10 mouse cellular contexts compared by ENCODE assay signal in genomic region chr6:54718779-54719685, GRCm38 (mm10). TPM values are rescaled to one million over a fixed set of nuclear protein-coding genes. Genes with fewer than 3 reads are reported as not detected.
DNase-seq lines count a peak whose midpoint lies in the region; ATAC-seq and TF ChIP-seq lines count a peak whose summit lies in the region.
"Had no signal": no experiment of that assay in that cellular context is flagged by ENCODE, and none has a peak within 500 bp of the region (broad histone marks: within the 10 kb centered on the region; RNA-seq: fewer than 3 reads in every experiment).

No protein-coding gene starts in this region.

- peaks cover 7% of the 10 kb centered on the region; the same call in 1 of the 2 replicates for H3K4me1 ChIP-seq in stomach, embryonic 16.5 days (ENCODE audit: control insufficient read depth, insufficient read depth, low read length)
- H3K4me1 ChIP-seq in stomach, postnatal 0 days (replicated peaks; ENCODE audit: control insufficient read depth, insufficient read depth) = no peaks in the 10 kb centered on the region
- peaks cover 9% of the 10 kb centered on the region for H3K4me1 ChIP-seq in liver, embryonic 11.5 days (replicated peaks; ENCODE audit: control insufficient read depth, insufficient read depth, low read length)

- no peak for ATAC-seq in stomach, embryonic 16.5 days (ENCODE audit: insufficient read depth, low FRiP score)
- ATAC-seq in stomach, postnatal 0 days (ENCODE audit: low FRiP score, low TSS enrichment) = no peak
- ATAC-seq in liver, embryonic 11.5 days (replicated peaks; ENCODE audit: low FRiP score) = peak; percentile 75

- 73% methylated on average over 15 of the region's 15 CpGs for WGBS in stomach, embryonic 16.5 days
- 73% methylated on average over 15 of the region's 15 CpGs for WGBS in stomach, postnatal 0 days
- WGBS in liver, embryonic 11.5 days = 28% methylated on average over 15 of the region's 15 CpGs

- intact Hi-C loops in heart, postnatal 14 days (cut with DNase I) = no loop called here

- H3K36me3 ChIP-seq in stomach, embryonic 16.5 days (ENCODE audit: control insufficient read depth, insufficient read depth, low read length) = no peaks in the 10 kb centered on the region
- no peaks in the 10 kb centered on the region for H3K36me3 ChIP-seq in stomach, postnatal 0 days (ENCODE audit: control insufficient read depth, insufficient read depth, low read length)
- no peaks in the 10 kb centered on the region for H3K36me3 ChIP-seq in liver, embryonic 11.5 days (ENCODE audit: control insufficient read depth, insufficient read depth, low read length)
- H3K36me3 ChIP-seq: heart, embryonic 15.5 days; midbrain, embryonic 12.5 days had no signal

- H3K27me3 ChIP-seq in stomach, embryonic 16.5 days (ENCODE audit: control insufficient read depth, insufficient read depth, low read length) = no peaks in the 10 kb centered on the region
- H3K27me3 ChIP-seq in stomach, postnatal 0 days (ENCODE audit: control insufficient read depth, insufficient read depth, low read length) = no peaks in the 10 kb centered on the region
- no peaks in the 10 kb centered on the region for H3K27me3 ChIP-seq in liver, embryonic 11.5 days (replicated peaks; ENCODE audit: control insufficient read depth, insufficient read depth, low read length)
- H3K27me3 ChIP-seq: midbrain, embryonic 12.5 days had no signal

- no peak overlapping the region for H3K4me3 ChIP-seq in stomach, embryonic 16.5 days (replicated peaks; ENCODE audit: low read length)
- H3K4me3 ChIP-seq in stomach, postnatal 0 days (ENCODE audit: low read depth, low read length) = no peak overlapping the region
- H3K4me3 ChIP-seq in liver, embryonic 11.5 days (ENCODE audit: low read depth, low read length) = no peak overlapping the region
- H3K4me3 ChIP-seq: heart, embryonic 15.5 days; midbrain, embryonic 12.5 days had no signal

- no peak overlapping the region for H3K27ac ChIP-seq in stomach, embryonic 16.5 days (ENCODE audit: low read length)
- H3K27ac ChIP-seq in stomach, postnatal 0 days (replicated peaks) = no peak overlapping the region
- H3K27ac ChIP-seq in liver, embryonic 11.5 days (ENCODE audit: low read depth, low read length) = no peak overlapping the region
- H3K27ac ChIP-seq: heart, embryonic 15.5 days; midbrain, embryonic 12.5 days had no signal

- TF ChIP-seq CTCF in stomach, postnatal 0 days (IDR thresholded peaks at IDR 0.05; ENCODE audit: low read depth) = no peak

- peak; percentile 17 for DNase-seq in heart, adult 8-10 months (ENCODE audit: low spot score)
- no peak for DNase-seq in heart, postnatal 14 days
- no peak for DNase-seq in stomach, postnatal 0 days (ENCODE audit: low spot score)
- DNase-seq in liver, embryonic 11.5 days (ENCODE audit: low spot score) = peak; percentile 48
- DNase-seq in thymus, postnatal 4 days = peak; percentile 66
- no peak for DNase-seq in testis, postnatal 14 days (ENCODE audit: low spot score)
- no peak for DNase-seq in embryo, embryonic 10.5 days (ENCODE audit: low spot score)

- 0 out of 2 replicates have a peak overlapping the region, but pooled peaks have one; percentile 21 for H3K9ac ChIP-seq in stomach, embryonic 16.5 days (ENCODE audit: low read length)
- H3K9ac ChIP-seq in stomach, postnatal 0 days (ENCODE audit: low read length) = no peak overlapping the region
- H3K9ac ChIP-seq in liver, embryonic 11.5 days (ENCODE audit: low read depth, low read length) = no peak overlapping the region
- H3K9ac ChIP-seq: heart, embryonic 15.5 days; midbrain, embryonic 12.5 days had no signal

- no peak for TF ChIP-seq EP300 in stomach, postnatal 0 days (optimal IDR thresholded peaks at IDR 0.05)

- H3K9me3 ChIP-seq in stomach, embryonic 16.5 days (replicated peaks; ENCODE audit: control insufficient read depth, low read length) = no peaks in the 10 kb centered on the region
- no peaks in the 10 kb centered on the region for H3K9me3 ChIP-seq in stomach, postnatal 0 days (ENCODE audit: control insufficient read depth, low read length)
- H3K9me3 ChIP-seq in liver, embryonic 11.5 days (ENCODE audit: control insufficient read depth, low read length) = no peaks in the 10 kb centered on the region
- H3K9me3 ChIP-seq: heart, embryonic 15.5 days; midbrain, embryonic 12.5 days had no signal

- no peak overlapping the region for H3K4me2 ChIP-seq in stomach, embryonic 16.5 days (ENCODE audit: low read depth, low read length)
- H3K4me2 ChIP-seq in stomach, postnatal 0 days (replicated peaks; ENCODE audit: low read depth) = no peak overlapping the region
- peak overlapping the region; percentile 32 for H3K4me2 ChIP-seq in liver, embryonic 11.5 days
- H3K4me2 ChIP-seq: heart, embryonic 15.5 days; midbrain, embryonic 12.5 days had no signal

RNA-seq across cellular contexts. Expression of gene Mturn, which starts 37.6 kb away (rescaled TPM):
- 10 to 100 TPM; 10.7 to 18.6 (median 13.4) TPM for total RNA-seq in heart, adult 8-10 months (2022)
- 10 to 100 TPM; 11.8 to 12.0 TPM for total RNA-seq in heart, postnatal 14 days (2021)
- polyA plus RNA-seq in stomach, embryonic 16.5 days (2015; fragmentation: Nextera tagmentation; extraction: Ambion mirVana) = 9.5 and 10.1 TPM in 2 replicates
- polyA plus RNA-seq in stomach, postnatal 0 days (2015; fragmentation: Nextera tagmentation; extraction: Ambion mirVana) = 3.3 and 4.0 TPM in 2 replicates
- polyA plus RNA-seq in liver, embryonic 11.5 days (2014; fragmentation: Nextera tagmentation; extraction: Ambion mirVana) = 1.4 and 1.8 TPM in 2 replicates

Comparison
In these comparisons a context has a peak if more than half of its experiments do, and no peak if none do; other contexts are left out.
1. DNase-seq: peak in heart, adult 8-10 months (single experiment), liver, embryonic 11.5 days (single experiment) and thymus, postnatal 4 days (single experiment); none in heart, postnatal 14 days (0 of 2), stomach, postnatal 0 days (single experiment), testis, postnatal 14 days (single experiment) and embryo, embryonic 10.5 days (single experiment).